Mouse (Mus musculus) midbrain, embryonic 14.5 days (tissue): ENCODE data around the gene Fbxw15. TPM values are rescaled to one million over a fixed set of nuclear protein-coding genes. Genes with fewer than 3 reads are reported as not detected.

Experiments used
- ATAC-seq: fragments of 200-750 bp; cut with Nextera tagmentation; 2 replicates; pipeline ENCODE4 v1.8.0; 2017; ENCODE audit warnings: moderate number of reproducible peaks, moderate library complexity; ENCODE audit not compliant: low FRiP score, low TSS enrichment
- DNase-seq: peaks from one replicate; pipeline ENCODE4 v3.0.0-alpha.2; 2015
- H3K27ac ChIP-seq: fragments of 300-500 bp; sonication (generic); replicated peaks from 2 replicates; pipeline ENCODE4 v1.5.1; 2014; ENCODE audit warnings: mild to moderate bottlenecking, low read depth, low read length, moderate library complexity
- H3K27me3 ChIP-seq: fragments of 300-500 bp; sonication (generic); 2 replicates; pipeline ENCODE4 v1.6.1; 2014; ENCODE audit warnings: low read length, control low read depth, mixed read lengths; ENCODE audit not compliant: control insufficient read depth, insufficient read depth
- H3K36me3 ChIP-seq: fragments of 300-500 bp; sonication (generic); 2 replicates; pipeline ENCODE4 v1.6.1; 2014; ENCODE audit warnings: low read length, control low read depth; ENCODE audit not compliant: control insufficient read depth, insufficient read depth
- H3K4me1 ChIP-seq: fragments of 300-500 bp; sonication (generic); 2 replicates; pipeline ENCODE4 v1.6.1; 2014; ENCODE audit warnings: mild to moderate bottlenecking, antibody characterized with exemption, low read length, control low read depth; ENCODE audit not compliant: control insufficient read depth, insufficient read depth
- H3K4me2 ChIP-seq: fragments of 300-500 bp; sonication (generic); 2 replicates; pipeline ENCODE4 v1.6.1; 2014; ENCODE audit warnings: mild to moderate bottlenecking, low read length, moderate library complexity
- H3K4me3 ChIP-seq: fragments of 300-500 bp; sonication (generic); replicated peaks from 2 replicates; pipeline ENCODE4 v1.5.1; 2014; ENCODE audit warnings: low read depth, low read length
- H3K9ac ChIP-seq: fragments of 300-500 bp; sonication (generic); replicated peaks from 2 replicates; pipeline ENCODE4 v1.6.1; 2014; ENCODE audit warnings: mild to moderate bottlenecking, low read length, moderate library complexity
- H3K9me3 ChIP-seq: fragments of 300-500 bp; sonication (generic); 2 replicates; pipeline ENCODE4 v1.6.1; 2016; ENCODE audit warnings: low read length, control low read depth, mixed read lengths; ENCODE audit not compliant: control insufficient read depth
- WGBS: fragments of 180-500 bp; shearing (Covaris S2); extraction: QIAGEN DNeasy Blood & Tissue Kit; methylation state at CpG from one replicate; pipeline ENCODE4 v1.1.7; 2014; 5-methylcytosine and 5-hydroxymethylcytosine counted together
- polyA plus RNA-seq: library from polyadenylated mRNA; unstranded; fragments of >200 nt; fragmentation: Nextera tagmentation; extraction: Ambion mirVana; gene quantifications from 2 replicates; pipeline ENCODE4 v1.2.1, GENCODE M21; 2014

The Fbxw15 gene
- polyA plus RNA-seq, 1 experiment from 2014 or later = not detected

GRCm38 (mm10) chr9:109523385-109524064 is 44.5 kb downstream of the Fbxw15 start:
- H3K4me2 ChIP-seq = no peak overlapping the region
- ATAC-seq (no peak), DNase-seq (no peak)
- no peaks in the 10 kb centered on the region for H3K36me3 ChIP-seq
- 82% methylated on average over 5 of the region's 5 CpGs for WGBS
- no peak overlapping the region for H3K27ac ChIP-seq
- H3K27me3 ChIP-seq = no peaks in the 10 kb centered on the region
- H3K9ac ChIP-seq = no peak overlapping the region
- no peaks in the 10 kb centered on the region for H3K4me1 ChIP-seq
- no peaks in the 10 kb centered on the region for H3K9me3 ChIP-seq
- H3K4me3 ChIP-seq = no peak overlapping the region

Other genes starting within 250 kb of the Fbxw15 start
- not detected in 2 replicates for gene Fbxw28, start 228.6 kb downstream of the Fbxw15 start, polyA plus RNA-seq
- gene Fbxw22, start 164.0 kb downstream of the Fbxw15 start, polyA plus RNA-seq = not detected in 2 replicates
- gene Fbxw16, start 119.1 kb downstream of the Fbxw15 start, polyA plus RNA-seq = not detected in 2 replicates
- gene Fbxw19, start 72.4 kb downstream of the Fbxw15 start, polyA plus RNA-seq = not detected in 2 replicates
- not detected in 2 replicates for gene Fbxw24, start 57.8 kb upstream of the Fbxw15 start, polyA plus RNA-seq
- gene Fbxw25, start 96.4 kb upstream of the Fbxw15 start, polyA plus RNA-seq = not detected in 2 replicates
- not detected in 2 replicates for gene Fbxw18, start 134.4 kb upstream of the Fbxw15 start, polyA plus RNA-seq
- not detected in 2 replicates for gene Fbxw26, start 177.8 kb upstream of the Fbxw15 start, polyA plus RNA-seq
- not detected in 2 replicates for gene Fbxw27, start 222.4 kb upstream of the Fbxw15 start, polyA plus RNA-seq
- not detected in 2 replicates for gene Spink8, start 244.0 kb upstream of the Fbxw15 start, polyA plus RNA-seq